Mouse (Mus musculus) T-helper 2 cell (primary cell): ENCODE data around the gene Rptor.

Experiments
- in situ Hi-C: fragments of 300-600 bp; cut with MboI, MseI; formaldehyde crosslinking; loops from one replicate; pipeline ENCODE4 v1.15.1; 2025; ENCODE audit warnings: high pct_unique_total_duplicates

Gene Rptor

DNA sequence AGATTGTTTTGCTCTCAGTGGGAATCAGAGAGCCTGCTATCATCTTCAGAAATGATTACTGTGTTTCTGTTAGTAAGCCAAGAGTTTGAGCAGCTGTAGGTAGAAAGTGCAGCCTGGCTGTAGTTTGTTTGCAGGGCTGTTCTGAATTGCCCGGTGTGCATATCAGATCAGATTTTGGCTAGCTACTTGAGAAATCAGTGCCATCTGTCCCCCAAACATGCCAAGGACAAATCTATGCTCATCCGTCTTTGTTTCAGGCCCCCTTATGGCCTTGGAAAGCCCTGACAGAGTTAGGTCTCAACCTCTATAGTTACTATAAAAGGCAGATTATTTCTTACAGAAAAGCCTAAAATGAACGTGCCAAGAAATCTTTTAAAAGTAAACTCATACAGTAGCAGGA, 244.9 kb downstream of the Rptor start:
- in situ Hi-C loops, result no loop called here

- in situ Hi-C loops, result no loop called here
Measured at GRCm38 (mm10) chr11:119848189-119848588, 245.5 kb downstream of the Rptor start.

DNA sequence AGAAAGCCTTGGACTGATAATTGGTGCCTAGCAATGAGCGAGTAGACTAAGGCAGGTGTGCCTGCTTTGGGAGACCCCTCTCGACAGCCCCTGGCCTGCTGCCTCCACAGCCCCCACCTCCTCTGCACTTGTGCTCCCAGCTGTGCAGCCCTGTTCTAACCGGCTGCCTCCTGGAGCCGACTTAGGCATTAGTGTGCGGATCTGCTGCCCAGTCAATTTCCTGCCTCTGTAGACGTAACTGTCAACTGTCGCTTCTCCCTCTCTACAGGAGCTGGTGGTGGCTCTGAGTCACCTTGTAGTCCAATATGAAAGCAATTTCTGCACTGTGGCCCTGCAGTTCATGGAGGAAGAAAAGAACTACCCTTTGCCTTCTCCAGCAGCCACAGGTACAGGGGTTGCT, 253.3 kb downstream of the Rptor start:
- in situ Hi-C loops, result no loop called here

DNA sequence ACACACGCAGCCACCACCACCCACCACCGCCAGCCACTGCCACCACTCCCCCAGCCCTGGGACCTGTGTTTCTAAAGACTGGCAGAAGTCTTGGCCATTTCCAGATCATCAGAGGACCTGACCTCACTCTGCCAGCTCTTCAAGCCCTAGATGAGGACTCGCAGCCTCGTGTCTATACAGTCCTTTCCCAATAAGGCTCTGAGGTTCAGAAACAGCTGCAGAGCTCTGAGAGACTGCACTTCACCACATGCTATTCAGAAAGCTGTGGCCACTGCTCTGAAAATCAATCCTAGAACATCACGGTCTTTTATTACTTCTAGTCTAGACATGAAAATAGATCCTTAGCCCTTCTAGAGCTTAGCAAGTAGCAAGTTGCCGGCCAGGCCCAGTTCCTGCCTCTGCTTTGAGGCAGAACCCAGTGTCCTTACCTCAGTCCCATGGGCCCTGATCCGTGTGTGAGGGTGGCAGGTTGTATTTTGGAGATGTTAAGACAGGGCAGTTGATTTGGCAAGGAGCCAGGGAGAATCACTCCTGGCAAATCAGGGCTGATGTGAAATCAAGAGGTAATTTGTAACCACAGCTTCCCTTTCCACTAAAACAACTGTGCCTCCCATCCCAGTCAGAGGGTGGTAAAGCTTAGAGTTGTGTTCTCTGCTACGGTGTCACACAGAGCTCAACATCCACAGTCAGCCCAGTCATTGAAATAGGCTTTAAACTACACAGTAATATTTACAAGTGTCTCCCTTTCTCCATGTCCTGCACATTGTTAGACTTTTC, 260.0 kb downstream of the Rptor start:
- in situ Hi-C loops, result no loop called here

- in situ Hi-C loops, result no loop called here
Measured at GRCm38 (mm10) chr11:119863421-119863821, 260.7 kb downstream of the Rptor start.

DNA sequence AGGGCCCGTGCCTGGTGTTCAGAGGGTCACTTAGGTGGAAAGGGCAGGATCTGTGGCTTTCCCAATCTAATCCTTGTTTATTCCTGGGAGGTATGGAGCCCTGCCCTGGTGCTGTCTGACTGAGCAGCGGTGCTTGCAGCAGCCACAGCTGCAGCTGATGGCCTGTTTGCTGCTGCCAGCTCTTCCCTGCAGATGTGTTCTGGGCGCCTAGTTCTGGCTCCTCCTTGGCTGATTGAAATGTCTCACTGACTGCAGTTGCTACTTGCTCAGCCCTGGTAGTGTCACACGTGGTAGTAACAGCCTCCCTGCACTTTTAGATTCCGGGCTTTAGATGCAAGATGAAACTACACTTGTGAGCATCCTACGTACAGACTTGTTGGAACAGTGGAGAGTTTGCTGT, 264.1 kb downstream of the Rptor start:
- in situ Hi-C loops, result no loop called here

DNA sequence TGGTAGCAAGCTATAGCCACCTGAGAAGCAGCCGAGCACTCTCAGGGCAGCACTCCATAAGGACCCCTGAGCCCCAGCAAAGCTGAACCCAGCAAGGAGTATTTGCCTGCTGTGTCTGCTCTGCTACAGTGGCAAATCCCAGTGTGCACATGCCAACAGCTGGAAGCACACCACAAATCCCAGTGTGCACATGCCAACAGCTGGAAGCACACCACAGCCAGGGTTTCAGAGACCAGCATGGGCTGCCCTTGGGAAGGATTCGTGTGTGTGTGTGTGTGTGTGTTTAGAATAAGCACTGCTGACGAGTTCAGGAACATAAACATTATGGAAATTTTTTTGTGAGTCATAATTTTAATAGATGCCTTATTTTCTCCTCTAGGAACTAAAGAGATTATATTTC, 265.4 kb downstream of the Rptor start:
- in situ Hi-C loops, result no loop called here

DNA sequence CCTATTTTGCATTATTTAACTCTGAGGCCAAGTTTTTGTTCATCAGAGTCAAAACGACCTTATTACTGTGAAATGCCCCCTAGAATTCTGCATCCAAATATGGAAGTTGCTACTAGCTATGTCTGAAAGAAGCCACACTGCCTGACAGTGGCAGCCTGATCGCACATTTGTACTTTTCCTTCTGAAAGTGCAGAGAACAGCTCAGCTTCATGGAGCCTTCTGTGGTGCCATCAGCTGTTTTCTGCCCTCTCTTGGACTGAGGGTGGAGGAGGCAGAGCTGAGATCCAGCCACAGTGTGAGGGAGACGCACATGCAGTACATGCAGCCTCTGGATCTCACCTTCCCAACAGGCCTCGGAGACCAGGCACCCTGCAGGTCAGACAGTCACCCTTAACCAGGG, 265.9 kb downstream of the Rptor start:
- in situ Hi-C loops, result no loop called here

DNA sequence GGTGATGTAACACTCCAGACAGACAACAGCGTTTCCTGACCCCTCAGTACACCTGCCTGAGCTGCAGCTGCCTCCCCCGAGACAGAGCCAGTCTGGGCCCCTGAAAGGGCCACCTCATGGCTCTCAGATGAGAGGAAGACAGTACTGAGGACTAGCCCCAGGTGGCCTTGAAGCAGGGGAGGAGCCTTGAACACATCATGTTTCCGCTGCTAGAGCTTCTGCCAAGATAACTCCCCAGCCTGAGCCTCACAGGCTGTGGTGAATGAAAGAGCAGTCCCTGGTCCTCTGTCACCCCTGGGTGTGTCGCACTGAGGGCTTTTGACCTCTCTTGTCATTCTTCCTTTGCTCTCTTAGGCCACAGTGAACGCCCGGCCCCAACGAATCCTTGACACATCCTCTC, 268.4 kb downstream of the Rptor start:
- in situ Hi-C loops, result no loop called here

- in situ Hi-C loops, result no loop called here
Measured at GRCm38 (mm10) chr11:119873643-119874042, 270.9 kb downstream of the Rptor start.

- in situ Hi-C loops, result no loop called here
Measured at GRCm38 (mm10) chr11:119874841-119875240, 272.1 kb downstream of the Rptor start.

GRCm38 (mm10) chr11:119875685-119876084, 273.0 kb downstream of the Rptor start:
- in situ Hi-C loops, result no loop called here

DNA sequence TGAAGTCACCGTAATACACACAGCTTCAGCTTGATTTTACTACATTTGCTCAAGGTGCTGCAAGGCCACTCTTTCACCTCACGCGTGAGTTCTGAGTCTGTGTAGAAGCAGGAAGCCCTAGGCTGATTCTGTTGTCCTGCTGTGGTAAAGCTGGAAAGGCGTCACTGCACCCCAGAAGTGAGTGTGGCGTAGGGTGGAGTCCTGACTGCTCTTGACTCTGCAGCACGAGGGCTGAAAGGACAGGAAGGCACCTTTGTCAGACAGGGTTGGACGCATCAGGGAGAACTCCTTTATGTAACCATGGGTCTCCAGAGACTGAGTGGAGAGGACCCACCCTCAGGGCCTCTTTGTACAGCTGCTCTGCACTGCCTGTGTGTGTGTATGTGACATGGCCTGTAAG, 274.4 kb downstream of the Rptor start:
- in situ Hi-C loops, result no loop called here

- in situ Hi-C loops, result no loop called here
Measured at GRCm38 (mm10) chr11:119879573-119879972, 276.9 kb downstream of the Rptor start.

DNA sequence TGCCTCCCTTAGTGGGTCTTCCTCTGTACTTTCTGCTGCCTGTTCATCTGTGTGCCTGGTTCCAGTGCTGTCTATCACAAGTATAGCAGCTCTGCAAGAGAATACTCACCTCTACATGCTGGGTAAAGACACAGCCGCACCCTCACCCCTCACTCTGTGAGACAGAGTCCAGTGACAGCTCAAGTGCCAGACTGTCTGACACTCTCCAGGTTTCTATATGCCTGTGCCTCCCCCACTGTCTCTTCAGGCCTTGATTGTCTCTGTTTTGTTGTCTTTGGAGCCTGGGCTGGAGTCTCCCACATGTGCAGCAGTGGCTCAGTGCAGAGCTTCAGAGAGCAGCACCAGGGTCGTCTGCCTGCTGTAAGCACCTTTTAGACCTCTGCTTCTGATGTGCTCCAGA, 280.9 kb downstream of the Rptor start:
- in situ Hi-C loops, result no loop called here

DNA sequence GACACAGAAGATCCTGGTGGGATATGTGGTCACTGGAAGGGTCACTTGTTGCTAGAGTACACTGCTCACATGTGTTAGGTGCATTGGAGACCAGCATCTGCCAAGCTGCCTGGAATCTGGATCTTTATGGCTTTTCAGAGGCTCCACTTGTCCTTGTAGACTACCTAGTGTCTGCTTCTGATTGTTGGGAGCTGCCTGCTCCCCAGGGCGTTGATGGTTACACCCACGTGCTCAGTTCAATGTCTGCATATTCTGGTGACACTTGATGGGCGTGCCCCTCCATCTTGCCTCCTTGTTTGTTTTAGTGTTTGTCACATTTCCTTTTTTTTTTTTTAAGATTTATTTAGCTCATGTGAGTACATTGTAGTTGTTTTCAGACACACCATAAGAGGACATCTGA, 287.3 kb downstream of the Rptor start:
- in situ Hi-C loops, result no loop called here

DNA sequence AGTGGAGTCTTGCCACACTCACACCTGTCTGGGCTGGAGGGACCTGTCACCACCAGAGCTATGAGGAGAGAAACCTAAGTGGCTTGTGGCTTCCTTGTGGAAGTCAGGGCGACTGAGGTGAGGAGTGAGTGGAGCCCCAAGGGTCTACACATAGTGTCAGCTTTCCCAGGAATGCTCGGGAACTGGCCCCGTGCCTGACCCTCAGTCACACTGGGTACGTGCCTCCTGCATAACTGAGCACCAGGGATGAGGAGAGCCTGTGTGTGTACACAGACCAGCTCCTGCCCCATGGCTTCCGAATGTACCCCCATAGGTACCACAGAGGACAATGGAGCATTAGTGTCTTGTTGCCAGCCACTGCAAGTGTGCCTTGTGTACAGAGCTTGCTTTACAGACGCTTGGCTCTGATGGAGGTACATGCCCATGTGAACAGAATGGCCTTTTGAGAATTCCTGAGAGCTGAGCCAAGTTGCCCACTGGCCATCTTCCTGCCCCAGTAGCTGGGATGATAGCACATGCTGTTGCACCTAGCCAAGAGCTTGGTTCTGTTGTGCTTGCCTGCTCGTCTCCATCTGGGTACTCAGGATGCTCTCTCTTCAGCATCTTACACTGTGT, 289.0 kb downstream of the Rptor start:
- in situ Hi-C loops, result no loop called here

GRCm38 (mm10) chr11:119893667-119894236, 291.0 kb downstream of the Rptor start:
- in situ Hi-C loops, result no loop called here

GRCm38 (mm10) chr11:119894634-119895033, 291.9 kb downstream of the Rptor start:
- in situ Hi-C loops, result loop anchor here (5.0 kb wide), 1 partner anchor 392 kb away; no protein-coding TSS in a partner anchor

- in situ Hi-C loops, result loop anchor here (5.0 kb wide), 1 partner anchor 395 kb away; no protein-coding TSS in a partner anchor
Measured at GRCm38 (mm10) chr11:119897041-119897440, 294.3 kb downstream of the Rptor start.

DNA sequence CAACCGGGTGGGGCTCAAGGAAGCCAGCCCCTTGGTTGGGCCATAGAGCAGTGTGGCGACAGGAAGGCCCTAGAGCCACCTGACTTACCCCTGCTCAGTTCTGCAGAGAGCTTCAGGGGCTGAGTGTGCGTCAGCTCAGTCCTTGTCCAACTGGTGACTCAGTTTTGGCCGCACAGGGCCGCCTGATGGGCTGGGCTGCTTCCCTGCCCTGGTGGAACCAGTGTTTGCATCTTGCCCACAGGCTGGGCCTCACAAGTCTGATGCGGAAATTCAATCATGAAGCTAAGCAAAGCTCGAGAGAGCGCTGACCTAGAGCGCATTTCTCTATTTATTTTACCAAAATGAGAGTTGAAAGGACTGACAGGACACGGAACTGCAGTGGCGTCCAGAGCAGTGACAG, 296.3 kb downstream of the Rptor start:
- in situ Hi-C loops, result loop anchor here (5.0 kb wide), 1 partner anchor 397 kb away; no protein-coding TSS in a partner anchor

DNA sequence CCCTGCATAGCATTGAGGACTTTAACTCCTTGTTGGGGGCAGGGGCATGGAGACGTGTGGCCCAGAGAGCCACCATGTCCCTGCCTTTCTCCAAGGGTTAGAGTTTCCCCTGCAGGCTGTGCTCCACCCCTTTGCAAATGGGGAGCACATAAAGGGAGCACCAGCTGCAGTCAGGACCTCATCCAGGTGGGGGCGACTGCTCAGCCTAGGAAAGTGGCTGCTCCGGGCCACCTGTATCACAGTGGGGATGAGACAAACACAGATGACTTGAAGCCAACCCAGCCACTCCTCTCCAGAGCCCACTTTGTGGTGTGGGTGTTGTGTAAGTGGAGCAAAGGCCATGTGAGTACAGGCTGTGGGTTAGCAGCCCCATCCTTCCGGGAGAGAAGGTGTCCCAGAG, 298.5 kb downstream of the Rptor start:
- in situ Hi-C loops, result no loop called here

- in situ Hi-C loops, result no loop called here
Measured at GRCm38 (mm10) chr11:119902891-119903290, 300.2 kb downstream of the Rptor start.
